In the genomic region with DNA sequence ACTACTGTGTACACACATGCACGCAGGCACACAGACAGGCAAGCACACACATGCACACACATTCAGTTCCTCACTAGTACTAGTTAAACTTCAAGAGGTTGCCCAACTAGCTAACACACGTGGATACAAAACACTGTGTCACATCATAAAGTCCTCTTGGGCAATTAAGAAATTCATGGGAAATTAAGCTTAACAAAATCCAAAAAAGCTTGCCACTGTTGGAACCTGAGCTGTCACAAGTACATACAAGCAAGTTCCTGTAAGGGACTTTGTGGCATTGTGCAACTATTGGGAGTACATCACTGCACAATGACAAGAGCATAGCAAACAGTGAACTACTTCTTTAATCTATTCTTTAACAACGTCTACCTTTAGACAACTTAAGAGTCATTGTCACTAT, we compare ENCODE assay signal across 28 mouse cellular contexts.
"Had no signal": no experiment of that assay in that cellular context is flagged by ENCODE, and none has a peak within 500 bp of the region (broad histone marks: within the 10 kb centered on the region; RNA-seq: fewer than 3 reads in every experiment).

No protein-coding gene starts in this region.

- H3K4me3 ChIP-seq: embryonic facial prominence, embryonic 10.5 days; embryonic facial prominence, embryonic 12.5 days; embryonic facial prominence, embryonic 13.5 days; embryonic facial prominence, embryonic 15.5 days; erythroblast, embryonic 14.5 days; forebrain, embryonic 10.5 days; forebrain, embryonic 12.5 days; forebrain, embryonic 13.5 days; forebrain, embryonic 15.5 days; gastrocnemius, adult 2 months; heart, adult 2 months had no signal

- DNase-seq: cerebellum, adult 8-10 months; cerebellum, adult 9-10 months; cerebellum, adult 9-11 months; cerebellum, postnatal 10 days; cerebellum, postnatal 14 days; cerebellum, postnatal 25 days; cerebellum, postnatal 36 days; embryo, embryonic 11 days; forebrain, postnatal 0 days; gastrocnemius, adult 2 months; gastrocnemius, postnatal 10 days; gastrocnemius, postnatal 14 days; gastrocnemius, postnatal 25 days; gastrocnemius, postnatal 36 days; heart, adult 11 months; heart, adult 18-20 months; heart, adult 2 months had no signal

- H3K27me3 ChIP-seq: embryonic facial prominence, embryonic 12.5 days; embryonic facial prominence, embryonic 13.5 days; embryonic facial prominence, embryonic 15.5 days; forebrain, embryonic 12.5 days; forebrain, embryonic 13.5 days; forebrain, embryonic 15.5 days had no signal

- H3K9ac ChIP-seq: embryonic facial prominence, embryonic 12.5 days; embryonic facial prominence, embryonic 13.5 days; embryonic facial prominence, embryonic 15.5 days; forebrain, embryonic 12.5 days; forebrain, embryonic 13.5 days; forebrain, embryonic 15.5 days; forebrain, postnatal 0 days had no signal

- H3K9me3 ChIP-seq: embryonic facial prominence, embryonic 10.5 days; embryonic facial prominence, embryonic 12.5 days; embryonic facial prominence, embryonic 13.5 days; embryonic facial prominence, embryonic 15.5 days; forebrain, embryonic 12.5 days; forebrain, embryonic 13.5 days; forebrain, embryonic 15.5 days had no signal

- H3K4me2 ChIP-seq: embryonic facial prominence, embryonic 12.5 days; embryonic facial prominence, embryonic 13.5 days; embryonic facial prominence, embryonic 15.5 days; forebrain, embryonic 12.5 days; forebrain, embryonic 13.5 days; forebrain, embryonic 15.5 days had no signal

- H3K27ac ChIP-seq: embryonic facial prominence, embryonic 10.5 days; embryonic facial prominence, embryonic 12.5 days; embryonic facial prominence, embryonic 13.5 days; embryonic facial prominence, embryonic 15.5 days; forebrain, embryonic 10.5 days; forebrain, embryonic 12.5 days; forebrain, embryonic 13.5 days; forebrain, embryonic 15.5 days; gastrocnemius, adult 2 months; heart, adult 2 months had no signal

- ATAC-seq: forebrain, embryonic 13.5 days; forebrain, embryonic 14.5 days; forebrain, embryonic 15.5 days; forebrain, embryonic 16.5 days; forebrain, postnatal 0 days had no signal

- H3K4me1 ChIP-seq: embryonic facial prominence, embryonic 10.5 days; embryonic facial prominence, embryonic 12.5 days; embryonic facial prominence, embryonic 13.5 days; embryonic facial prominence, embryonic 15.5 days; forebrain, embryonic 10.5 days; forebrain, embryonic 12.5 days; forebrain, embryonic 13.5 days; forebrain, embryonic 15.5 days had no signal
